Mouse (Mus musculus) kidney, postnatal 10 days (tissue): Measurements from ENCODE around the gene H2-T24.
"Not testable (repeated sequence)": the region's sequence is repeated elsewhere in the genome, so short reads cannot be mapped to it uniquely, and the experiment has no call there.

ENCODE experiments used
- DNase-seq: peaks from one replicate; pipeline ENCODE4 v3.0.0; 2021; ENCODE audit warnings: mixed read lengths

The H2-T24 gene

DNA sequence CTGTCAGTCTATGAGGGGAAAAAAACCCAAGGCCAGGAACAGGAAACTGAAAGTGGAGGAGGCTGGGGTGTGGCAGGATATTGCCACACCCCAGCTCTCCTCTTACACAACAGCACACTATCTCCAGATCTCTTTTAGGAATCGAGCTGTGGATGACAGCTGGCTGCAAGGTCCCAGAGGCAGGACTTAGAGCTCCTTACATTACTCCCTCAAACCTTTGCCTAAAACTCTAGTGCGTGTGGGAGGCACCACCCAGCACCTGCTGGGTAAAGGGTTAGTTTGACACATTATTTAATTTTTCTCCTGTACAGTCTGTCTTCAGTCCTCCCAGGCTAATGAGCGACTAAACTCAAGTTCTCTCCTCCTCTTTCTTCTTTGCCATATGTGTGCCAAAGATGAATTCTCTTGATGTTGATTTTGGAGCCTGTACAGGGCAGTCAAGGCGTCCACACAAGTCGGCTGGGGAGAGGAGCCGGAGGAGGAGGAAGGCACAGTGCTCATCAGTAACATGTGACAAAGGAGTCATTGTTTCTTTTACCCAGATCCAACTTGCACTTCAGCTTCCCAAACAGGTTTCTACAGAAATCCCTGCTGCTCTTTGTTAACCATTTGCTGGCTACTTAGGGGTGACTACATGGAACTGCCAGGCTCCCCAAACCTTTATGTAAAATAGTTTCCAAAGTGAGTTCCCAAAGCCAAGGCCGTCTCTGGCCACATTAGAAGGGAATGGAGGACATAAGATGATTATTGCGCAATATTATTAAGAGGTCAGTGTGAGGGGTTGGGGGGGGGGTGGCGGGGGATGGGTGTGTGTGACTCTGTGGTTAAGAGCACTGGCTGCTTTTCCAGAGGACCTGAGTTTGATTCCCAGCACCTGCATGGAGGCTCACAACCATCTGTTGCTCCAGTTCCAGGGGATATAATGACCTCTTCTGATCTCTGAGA lies 3.6 kb upstream of the H2-T24 start:
- peak; percentile 30 for DNase-seq

DNA sequence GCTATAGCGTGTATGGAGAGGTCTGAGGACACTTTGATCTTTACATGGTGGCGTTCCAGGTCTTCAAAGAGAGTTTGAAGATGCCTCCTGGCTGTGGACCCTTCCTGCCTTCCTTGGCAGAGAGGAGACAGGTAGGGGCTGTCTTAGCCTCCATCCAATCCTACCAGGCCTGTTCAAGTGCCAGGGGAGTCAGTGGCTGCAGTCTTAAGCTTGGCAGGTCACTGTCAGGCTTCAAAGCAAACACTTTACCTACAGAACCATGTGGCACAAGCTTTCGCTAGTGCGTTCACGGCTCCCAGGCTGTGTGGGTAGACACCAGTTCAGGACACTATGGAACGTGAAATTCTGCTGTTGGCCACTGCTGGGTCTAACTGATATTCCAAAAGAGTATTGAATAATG lies 2.6 kb upstream of the H2-T24 start:
- DNase-seq: no peak

DNA sequence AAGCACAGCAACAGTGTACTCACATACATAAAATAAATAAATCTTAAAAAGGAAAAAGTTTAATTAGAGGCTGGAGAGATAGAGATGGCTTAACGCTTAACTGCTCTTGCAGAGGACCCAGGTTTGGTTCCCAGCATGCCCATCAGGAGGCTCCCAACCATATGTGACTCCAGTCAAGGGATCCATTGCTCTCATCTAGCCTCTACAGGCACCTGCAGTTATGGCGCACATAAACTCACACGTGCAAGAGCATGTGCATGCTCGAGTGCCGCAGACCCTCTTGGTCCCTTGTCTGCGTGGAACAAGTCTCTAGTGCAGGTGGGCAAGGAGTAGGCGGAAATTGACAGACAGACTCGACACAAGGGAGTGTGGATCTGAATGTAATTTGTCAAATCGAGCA lies 1.7 kb upstream of the H2-T24 start:
- no peak for DNase-seq

DNA sequence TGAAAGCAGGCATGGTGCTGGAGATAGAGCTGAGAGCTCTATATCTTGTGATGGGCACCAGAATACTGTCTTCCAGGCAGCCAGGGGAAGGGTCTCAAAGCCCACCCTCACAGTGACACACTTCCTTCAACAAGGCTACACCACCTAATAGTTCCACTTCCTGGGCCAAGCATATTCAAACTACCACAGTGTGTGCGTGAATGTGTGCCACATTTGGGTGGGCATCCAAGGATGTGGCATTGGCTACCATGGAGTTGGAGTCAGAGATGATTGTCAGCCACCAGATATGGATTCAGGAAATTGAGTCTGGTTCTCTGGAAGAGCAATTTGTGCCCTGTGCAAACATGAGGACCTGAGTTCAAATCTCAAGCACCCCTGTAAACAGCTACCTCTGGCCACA lies 949 bp upstream of the H2-T24 start:
- DNase-seq: no peak

DNA sequence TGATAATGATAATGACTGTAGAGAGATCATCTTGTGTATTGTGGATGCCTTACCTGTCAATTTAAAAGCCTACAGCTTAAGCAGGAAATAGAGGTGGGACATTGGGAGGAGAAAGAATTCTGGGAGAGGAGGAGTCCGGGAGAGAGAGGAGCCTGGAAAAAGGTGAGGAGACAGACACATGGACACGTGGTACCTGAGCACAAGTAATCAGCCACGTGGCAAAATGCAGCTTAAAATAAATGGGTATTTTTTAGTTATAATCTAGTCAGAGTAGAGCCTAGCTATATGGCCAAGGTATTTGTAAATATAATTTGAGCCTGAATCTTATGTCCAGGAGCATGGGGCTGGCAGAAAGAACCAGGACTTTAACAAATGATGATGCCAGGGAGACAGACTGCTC lies 841 bp downstream of the H2-T24 start:
- no peak for DNase-seq

DNA sequence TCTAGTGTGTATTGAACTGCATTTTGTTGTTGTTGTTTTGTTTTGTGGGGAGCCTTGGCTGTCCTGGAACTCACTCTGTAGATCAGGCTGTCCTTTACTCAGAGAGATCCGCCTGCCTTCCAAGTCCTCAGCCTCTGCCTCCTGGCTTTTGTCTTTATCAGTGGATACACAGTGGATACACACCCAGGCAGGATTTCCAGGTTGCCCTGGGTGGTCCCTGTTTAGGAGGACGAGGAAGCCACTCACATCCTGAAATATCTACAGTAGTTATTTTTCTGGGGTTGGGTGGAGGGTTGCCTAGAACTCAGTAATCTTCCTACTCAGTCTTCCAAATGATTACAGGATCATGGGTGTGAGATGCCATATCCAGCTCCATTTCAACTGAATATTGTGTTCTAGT lies 1.4 kb downstream of the H2-T24 start:
- peak; percentile 52 for DNase-seq

DNA sequence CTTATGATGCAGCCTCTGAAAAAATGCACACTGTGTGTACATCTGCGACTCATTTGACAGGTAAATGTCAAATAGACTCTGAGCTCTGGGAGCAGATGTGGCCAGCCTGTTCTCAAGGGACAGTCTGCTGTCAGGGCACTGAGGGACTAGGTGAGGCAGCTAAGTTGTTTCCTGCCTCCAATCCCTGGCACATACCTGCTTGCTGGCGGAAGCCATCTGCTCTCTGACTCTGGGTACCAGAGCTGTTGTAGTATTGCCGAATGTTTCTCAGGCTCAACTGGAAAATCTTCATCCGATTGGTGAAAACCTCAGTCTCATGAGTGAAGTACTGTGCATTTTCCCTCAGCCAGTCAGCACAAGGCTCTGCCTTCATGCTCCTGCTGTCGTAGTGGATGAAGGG lies 3.3 kb downstream of the H2-T24 start:
- DNase-seq: no peak

DNA sequence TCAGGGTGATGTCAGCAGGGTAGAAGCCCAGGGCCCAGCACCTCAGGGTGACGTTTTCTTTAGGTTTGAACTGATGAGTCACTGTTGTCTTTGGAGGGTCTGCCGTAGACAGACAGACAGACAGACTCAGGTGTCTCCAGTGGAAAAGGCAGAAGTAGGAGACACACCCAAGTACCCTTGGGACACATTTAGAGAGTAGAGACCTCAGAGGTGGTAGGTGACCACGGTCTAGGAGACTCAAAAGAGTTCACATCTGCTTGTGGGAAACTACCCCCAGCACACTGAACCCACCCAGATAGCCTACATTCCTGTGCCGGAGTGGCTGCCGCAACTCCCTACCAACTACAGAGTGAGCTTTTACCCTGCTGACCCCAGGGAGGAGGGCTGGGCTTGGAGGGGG lies 5.4 kb downstream of the H2-T24 start:
- no peak for DNase-seq

DNA sequence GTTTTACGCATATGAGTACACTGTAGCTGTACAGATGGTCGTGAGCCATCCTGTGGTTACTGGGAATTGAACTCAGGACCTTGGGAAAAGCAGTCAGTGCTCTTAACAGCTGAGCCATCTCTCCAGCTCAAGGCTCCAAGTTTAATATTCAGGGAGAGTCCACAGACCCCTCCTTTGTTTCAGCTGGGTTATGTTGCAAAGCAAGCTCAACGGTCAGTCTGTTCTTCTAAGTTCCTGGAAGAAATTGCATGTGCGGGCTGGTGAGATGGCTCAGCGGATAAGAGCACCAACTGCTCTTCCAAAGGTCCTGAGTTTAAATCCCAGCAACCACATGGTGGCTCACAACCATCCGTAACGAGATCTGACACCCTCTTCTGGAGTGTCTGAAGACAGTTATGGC lies 16.0 kb downstream of the H2-T24 start:
- not testable (repeated sequence) for DNase-seq

DNA sequence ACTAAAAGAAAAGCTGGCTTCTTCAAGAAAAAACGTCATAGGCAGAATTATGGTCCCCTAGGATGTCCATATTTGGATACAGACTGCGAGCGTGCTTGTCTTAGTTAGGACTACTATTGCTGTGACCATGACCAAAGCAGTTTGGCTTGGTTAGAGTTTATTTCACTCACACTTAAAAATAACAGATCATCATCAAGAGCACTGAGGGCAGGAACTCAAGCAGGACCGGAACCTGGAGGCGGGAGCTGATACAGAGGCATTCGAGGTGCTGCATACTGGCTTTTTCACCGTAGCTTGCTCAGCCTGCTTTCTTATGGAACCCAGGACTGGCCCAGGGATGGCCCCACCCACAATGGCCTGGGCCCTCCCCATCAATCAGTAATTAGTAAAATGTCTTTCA lies 17.0 kb downstream of the H2-T24 start:
- no peak for DNase-seq

DNA sequence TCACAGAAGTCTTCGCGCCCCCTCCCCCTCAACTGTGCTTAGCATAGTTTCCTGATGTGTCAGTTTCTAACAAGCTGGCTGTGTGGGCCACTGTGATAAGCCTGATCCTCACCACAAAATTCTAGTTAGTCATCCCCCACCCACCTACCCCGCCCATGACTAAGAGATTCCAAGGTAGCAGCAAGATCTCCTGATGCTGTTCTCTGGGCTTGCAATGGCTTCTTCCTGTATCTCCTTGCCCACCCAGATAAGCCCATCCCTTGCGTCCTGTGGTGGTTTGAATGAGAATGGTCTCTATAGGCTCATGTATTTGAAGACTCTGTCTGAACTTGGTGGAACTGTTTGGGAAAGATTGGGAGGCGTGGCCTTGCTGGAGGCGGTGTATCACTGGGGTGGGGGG lies 18.4 kb downstream of the H2-T24 start:
- no peak for DNase-seq

DNA sequence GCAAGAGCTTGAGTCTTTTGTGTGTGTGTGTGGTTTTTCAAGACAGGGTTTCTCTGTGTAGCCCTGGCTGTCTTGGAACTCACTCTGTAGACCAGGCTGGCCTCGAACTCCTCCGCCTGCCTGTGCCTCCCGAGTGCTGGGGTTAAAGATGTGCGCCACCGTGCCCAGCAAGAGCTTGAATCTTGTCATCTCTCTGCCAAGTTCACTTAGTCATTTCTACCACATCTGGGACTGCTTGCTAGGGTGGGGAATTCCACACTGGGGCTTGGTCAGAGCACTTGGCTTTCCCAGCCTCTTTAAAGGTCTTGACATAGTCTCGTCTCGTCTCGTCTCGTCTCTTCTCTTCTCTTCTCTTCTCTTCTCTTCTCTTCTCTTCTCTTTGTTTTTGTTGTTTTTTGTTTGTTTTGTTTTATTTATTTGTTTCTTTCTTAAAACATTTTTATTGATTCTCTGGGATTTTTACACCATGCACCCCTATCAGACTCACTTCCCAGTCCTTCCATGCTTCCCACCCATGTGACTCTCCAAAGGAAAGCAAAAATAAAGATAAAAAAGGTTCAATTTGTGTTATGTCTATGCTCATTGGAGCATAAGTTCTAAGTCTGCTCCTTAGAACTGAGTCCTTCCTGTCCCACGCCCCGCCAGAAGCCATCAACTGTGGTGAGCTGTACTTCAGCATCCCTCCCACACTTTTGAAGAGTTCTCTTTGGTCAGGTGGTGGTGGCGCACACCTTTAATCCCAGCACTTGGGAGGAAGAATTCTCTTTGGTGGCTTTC lies 19.1 kb downstream of the H2-T24 start:
- no peak for DNase-seq

DNA sequence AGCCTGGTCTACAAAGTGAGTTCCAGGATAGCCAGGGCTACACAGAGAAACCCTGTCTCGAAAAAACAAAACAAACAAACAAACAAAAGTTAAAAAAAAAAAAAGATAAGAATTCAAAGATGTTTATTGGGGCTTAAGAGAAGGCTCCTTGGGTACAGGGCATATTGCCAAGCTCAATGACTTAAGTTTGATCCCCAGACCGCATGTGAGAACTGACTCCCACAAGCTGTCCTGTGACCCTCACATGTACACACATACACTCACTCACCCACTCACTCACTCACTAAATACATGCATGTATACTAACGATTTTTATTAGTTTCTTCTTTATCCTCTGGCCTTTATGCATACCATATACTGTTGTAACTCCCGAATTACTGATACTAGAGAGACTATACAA lies 20.0 kb downstream of the H2-T24 start:
- DNase-seq: no peak

DNA sequence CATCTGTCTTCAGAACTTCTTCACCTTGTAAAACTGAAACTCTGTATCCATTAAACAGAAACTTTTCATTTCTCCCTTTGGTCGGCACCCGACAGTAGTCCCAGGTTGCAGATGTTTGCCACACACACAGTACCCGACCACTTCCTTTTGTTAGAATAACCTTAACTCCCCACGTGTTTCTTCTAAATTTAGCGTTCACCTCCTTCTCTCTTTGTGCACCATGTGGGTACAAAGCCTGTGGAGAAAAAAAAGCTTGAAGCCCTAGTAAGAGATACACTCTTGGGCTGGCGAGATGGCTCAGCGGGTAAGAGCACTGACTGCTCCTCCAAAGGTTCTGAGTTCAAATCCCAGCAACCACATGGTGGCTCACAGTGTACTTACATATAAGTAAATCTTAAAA lies 21.0 kb downstream of the H2-T24 start:
- DNase-seq: no peak

DNA sequence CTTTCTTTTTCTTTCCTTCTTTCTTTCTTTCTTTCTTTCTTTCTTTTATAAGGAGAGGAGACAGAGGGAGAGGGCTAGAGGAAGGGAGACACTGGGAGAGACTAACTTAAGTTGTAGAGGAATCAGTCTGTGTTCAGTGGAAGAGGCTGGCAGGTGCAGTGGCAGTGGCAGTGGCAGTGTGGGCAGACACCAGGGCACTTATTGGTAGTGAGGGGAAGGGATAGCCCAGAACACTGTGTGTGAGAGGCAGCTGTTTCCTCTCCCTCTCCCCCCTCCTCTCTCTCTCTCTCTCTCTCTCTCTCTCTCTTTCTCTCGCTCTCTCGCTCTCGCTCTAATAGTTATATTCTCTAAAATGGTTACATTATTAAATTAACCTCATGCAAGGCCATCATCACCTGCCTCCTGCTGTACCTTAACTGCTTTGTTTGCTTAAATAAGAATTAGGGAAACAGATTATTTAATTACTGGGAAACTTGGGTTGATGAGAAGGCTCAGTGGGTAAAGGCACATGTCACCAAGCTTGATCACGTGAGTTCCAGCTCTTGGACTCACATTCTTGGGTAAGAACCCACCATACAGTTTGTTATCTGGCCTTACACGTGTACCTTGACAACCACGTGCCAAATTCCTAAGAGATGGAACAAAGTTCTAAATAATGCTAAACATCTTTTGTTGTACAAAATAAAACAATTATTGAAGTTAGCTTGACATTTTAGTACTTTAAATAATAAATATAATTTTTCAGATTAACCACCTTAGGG lies 21.6 kb downstream of the H2-T24 start:
- DNase-seq: no peak

DNA sequence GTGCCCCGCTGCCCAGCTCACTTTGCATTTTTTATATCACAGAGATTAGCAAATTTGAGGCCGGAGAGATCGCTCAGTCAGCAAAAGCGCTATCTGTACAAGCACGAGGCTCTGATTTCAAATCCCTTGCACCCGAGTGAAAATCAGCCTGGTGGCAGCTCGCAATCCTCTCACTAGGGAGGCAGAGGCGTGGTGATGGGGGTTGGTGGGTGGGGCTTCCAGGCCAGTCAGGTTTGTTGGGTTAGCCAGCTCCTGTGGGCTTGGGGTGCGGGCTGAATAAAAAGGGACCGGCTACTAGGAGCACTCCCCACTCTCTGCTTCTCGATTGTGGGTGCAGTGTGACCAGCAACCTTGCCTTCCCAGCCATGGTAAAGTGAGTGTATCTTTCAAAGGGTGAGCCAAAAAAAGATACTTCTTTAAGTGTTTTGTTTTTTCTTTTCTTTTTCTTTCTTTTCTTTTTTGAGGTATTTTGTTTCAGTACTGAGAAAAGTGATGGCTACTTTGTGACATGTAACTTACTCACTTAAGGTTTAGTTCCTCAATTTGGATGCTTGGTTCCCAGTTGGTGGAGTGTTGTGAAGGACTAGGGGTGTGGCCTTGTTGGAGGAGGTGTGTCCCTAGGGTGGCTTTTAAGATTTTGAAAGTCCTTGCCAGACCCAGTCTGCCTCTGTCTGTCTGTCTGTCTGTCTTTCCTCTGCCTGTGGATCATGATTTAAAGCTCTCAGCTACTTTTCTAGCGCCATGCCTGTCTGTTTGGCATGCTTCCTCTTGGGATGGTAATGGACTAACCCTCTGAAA lies 22.4 kb downstream of the H2-T24 start:
- DNase-seq: peak; percentile 28

DNA sequence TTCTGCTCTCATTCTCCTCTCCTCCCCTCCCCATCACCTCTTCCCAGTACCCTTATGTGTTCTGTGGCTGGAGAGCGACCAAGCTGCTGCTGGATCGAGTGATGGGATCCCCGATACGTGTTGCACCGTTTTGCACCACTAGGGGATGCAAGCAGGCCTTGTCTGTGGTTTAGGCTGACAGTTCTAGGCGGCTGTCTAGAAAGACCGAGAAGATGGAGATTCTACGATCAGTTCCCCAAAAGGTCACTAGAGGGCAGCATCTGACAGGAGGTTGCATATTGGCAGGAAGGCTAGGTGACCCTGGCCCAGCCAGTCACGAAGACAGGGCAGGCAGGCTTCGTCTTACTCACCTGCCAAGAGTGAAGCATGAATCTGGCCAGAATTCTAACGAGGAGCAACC lies 23.4 kb downstream of the H2-T24 start:
- DNase-seq: peak; percentile 98

DNA sequence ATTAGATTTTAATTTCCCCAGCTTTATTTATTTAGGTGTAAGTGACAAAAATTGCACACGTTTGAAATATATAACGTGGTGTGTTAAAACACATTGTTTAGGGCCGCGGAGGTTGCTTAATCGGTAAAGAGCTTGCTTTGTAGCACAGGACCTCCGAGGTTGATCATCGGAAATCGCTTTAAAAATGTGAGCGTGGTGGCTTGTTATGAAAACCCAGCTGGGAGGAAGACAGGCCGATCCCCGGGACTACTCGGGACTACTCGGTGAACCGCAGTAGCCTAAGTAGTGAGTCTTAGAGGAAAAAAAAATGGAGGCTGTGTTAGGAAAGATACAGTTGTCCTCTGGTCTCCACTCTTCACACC lies 25.5 kb downstream of the H2-T24 start:
- no peak for DNase-seq

DNA sequence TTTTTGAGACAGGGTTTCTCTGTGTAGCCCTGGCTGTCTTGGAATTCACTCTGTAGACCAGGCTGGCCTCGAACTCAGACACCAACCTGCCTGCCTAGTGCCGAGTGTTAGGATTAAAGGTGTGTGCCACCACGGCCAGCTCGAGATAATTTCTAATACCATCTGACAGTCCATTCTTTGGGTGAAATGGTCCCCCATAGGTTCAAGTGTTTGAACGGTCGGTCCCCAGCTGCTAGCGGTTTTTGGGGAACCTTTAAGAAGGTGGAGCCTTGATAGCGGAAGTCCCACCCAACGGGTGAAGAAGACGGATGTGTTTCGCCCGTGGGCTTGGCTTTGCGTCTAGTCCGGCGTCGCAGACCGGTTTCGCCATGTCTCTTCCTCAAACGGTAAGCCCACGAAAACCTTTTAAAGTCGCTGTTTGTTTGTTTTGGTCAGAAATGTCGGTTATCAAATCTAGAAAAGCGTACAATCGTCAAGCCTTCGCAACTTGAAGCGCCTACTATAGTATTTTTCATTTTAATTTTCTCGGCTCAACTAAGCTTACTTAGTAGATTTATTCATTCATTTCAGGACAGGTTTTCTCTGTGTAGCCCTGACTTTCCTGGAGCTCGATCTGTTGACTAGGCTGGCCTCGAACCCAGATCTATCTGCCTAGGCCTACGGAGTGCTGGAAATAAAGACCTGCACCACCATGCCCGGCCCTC lies 26.0 kb downstream of the H2-T24 start:
- peak; percentile 88 for DNase-seq

DNA sequence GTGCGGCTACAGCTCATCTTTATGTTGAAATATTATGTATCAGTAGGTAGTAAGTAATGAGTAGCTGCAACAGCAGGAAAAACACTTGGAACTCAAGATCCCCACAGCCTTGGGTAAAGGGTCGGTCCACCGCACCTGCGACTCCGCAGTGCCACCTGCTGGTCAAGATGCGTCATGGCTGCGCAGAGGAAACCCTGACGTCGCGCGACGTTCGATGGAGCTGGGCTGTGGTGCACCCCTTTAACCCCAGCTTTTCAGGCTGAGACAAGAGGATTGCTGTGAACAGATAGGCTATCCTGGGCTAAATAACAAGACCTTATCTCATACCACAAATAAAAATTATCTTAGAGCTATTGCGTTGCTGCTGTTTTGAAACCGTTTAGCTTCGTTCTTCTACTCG lies 26.7 kb downstream of the H2-T24 start:
- DNase-seq: peak; percentile 87

DNA sequence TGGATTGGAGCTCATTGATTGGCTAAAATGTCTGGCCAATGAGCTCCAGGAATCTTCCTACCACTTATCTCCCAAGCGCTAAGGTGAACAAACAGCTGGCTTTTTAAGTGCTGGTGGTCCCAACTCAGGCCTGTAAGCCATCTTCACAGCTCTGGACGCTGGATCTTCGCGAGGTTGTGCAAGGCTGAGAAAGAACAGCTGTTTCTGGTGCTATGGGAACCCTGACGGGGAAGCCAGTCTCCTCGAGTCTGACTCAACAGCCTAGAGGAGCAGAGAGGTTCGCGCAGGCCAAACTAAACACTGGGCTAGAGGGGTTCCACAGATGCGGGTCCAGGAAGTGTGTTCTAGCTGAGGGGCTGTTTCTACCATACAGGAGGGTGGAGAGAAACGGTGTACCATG lies 28.6 kb downstream of the H2-T24 start:
- peak; percentile 50 for DNase-seq

DNA sequence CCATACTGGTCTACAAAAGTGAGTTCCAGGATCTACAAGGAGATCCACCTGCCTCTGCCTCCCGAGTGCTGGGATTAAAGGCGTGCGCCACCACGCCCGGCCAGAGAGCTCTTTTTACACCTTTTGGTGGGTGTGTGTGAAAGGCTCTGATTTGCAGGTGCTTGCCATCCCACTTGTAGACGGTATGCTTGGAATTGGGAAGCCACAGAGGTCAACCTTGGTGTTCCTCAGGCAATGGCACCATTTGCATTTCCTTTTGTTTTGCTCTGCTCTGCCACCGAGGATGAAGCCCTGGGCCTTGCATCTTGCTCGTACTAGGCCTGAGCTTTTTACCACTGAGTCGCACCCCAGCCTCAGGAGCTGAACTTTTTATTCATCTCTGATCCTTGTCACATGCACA lies 38.6 kb downstream of the H2-T24 start:
- DNase-seq: no peak
